Mouse (Mus musculus) neural tube, embryonic 14.5 days (tissue): ENCODE data around the gene March6. TPM values are rescaled to one million over a fixed set of nuclear protein-coding genes. Genes with fewer than 3 reads are reported as not detected.

Experiments used
- ATAC-seq: fragments of 200-750 bp; cut with Nextera tagmentation; 2 replicates; pipeline ENCODE4 v1.8.0; 2017; ENCODE audit warnings: low read depth, mild to moderate bottlenecking, moderate TSS enrichment, moderate library complexity
- H3K27ac ChIP-seq: fragments of 300-500 bp; sonication (generic); 2 replicates; pipeline ENCODE4 v1.5.1; 2014; ENCODE audit warnings: low read depth, mild to moderate bottlenecking, control low read depth, low read length, moderate library complexity, mixed read lengths
- H3K27me3 ChIP-seq: fragments of 300-500 bp; sonication (generic); 2 replicates; pipeline ENCODE4 v1.6.1; 2014; ENCODE audit warnings: low read length; ENCODE audit not compliant: control insufficient read depth, insufficient read depth
- H3K36me3 ChIP-seq: fragments of 300-500 bp; sonication (generic); 2 replicates; pipeline ENCODE4 v1.6.1; 2014; ENCODE audit warnings: low read length, mixed read lengths; ENCODE audit not compliant: control insufficient read depth, insufficient read depth
- H3K4me1 ChIP-seq: fragments of 300-500 bp; sonication (generic); 2 replicates; pipeline ENCODE4 v1.6.1; 2014; ENCODE audit warnings: low read length; ENCODE audit not compliant: control insufficient read depth, insufficient read depth
- H3K4me2 ChIP-seq: fragments of 300-500 bp; sonication (generic); 2 replicates; pipeline ENCODE4 v1.6.1; 2014; ENCODE audit warnings: mild to moderate bottlenecking, low read depth, low read length, control low read depth
- H3K4me3 ChIP-seq: fragments of 300-500 bp; sonication (generic); 2 replicates; pipeline ENCODE4 v1.5.1; 2014; ENCODE audit warnings: low read depth, low read length, control low read depth, mixed read lengths
- H3K9ac ChIP-seq: fragments of 300-500 bp; sonication (generic); replicated peaks from 2 replicates; pipeline ENCODE4 v1.6.1; 2014; ENCODE audit warnings: low read depth, mild to moderate bottlenecking, control low read depth, low read length, mixed read lengths
- H3K9me3 ChIP-seq: fragments of 300-500 bp; sonication (generic); 2 replicates; pipeline ENCODE4 v1.6.1; 2016; ENCODE audit warnings: low read length; ENCODE audit not compliant: control insufficient read depth
- WGBS: fragments of 180-500 bp; shearing (Covaris S2); extraction: QIAGEN DNeasy Blood & Tissue Kit; methylation state at CpG from one replicate; pipeline ENCODE4 v1.1.7; 2014; 5-methylcytosine and 5-hydroxymethylcytosine counted together
- polyA plus RNA-seq: library from polyadenylated mRNA; unstranded; fragments of >200 nt; fragmentation: Nextera tagmentation; extraction: Ambion mirVana; gene quantifications from 2 replicates; pipeline ENCODE4 v1.2.1, GENCODE M21; 2014

Gene March6
- polyA plus RNA-seq, 1 experiment from 2014 or later = 98.4 TPM

- no peaks in the 10 kb centered on the region for H3K36me3 ChIP-seq
- WGBS = 95% methylated on average over 2 of the region's 2 CpGs
- H3K27ac ChIP-seq = no peak overlapping the region
- no peaks in the 10 kb centered on the region for H3K9me3 ChIP-seq
- H3K4me1 ChIP-seq = no peaks in the 10 kb centered on the region
- no peak overlapping the region for H3K4me3 ChIP-seq
- H3K9ac ChIP-seq = no peak overlapping the region
- H3K4me2 ChIP-seq = no peak overlapping the region
- H3K27me3 ChIP-seq = no peaks in the 10 kb centered on the region
- ATAC-seq = no peak
These were observed 94.0 kb downstream of the March6 start for GRCm38 (mm10) chr15:31436811-31437210.

- H3K27me3 ChIP-seq = no peaks in the 10 kb centered on the region
- no peaks in the 10 kb centered on the region for H3K9me3 ChIP-seq
- no peak overlapping the region for H3K4me2 ChIP-seq
- 41% methylated on average over 1 of the region's 1 CpGs for WGBS
- H3K27ac ChIP-seq = no peak overlapping the region
- H3K4me3 ChIP-seq = no peak overlapping the region
- no peak overlapping the region for H3K9ac ChIP-seq
- no peaks in the 10 kb centered on the region for H3K4me1 ChIP-seq
- no peaks in the 10 kb centered on the region for H3K36me3 ChIP-seq
- ATAC-seq = no peak
These were observed 94.8 kb downstream of the March6 start for GRCm38 (mm10) chr15:31436083-31436482.

- H3K4me3 ChIP-seq = no peak overlapping the region
- H3K4me1 ChIP-seq = no peaks in the 10 kb centered on the region
- H3K9me3 ChIP-seq = no peaks in the 10 kb centered on the region
- no peak overlapping the region for H3K9ac ChIP-seq
- H3K27me3 ChIP-seq = no peaks in the 10 kb centered on the region
- no peak overlapping the region for H3K4me2 ChIP-seq
- H3K36me3 ChIP-seq = no peaks in the 10 kb centered on the region
- no peak overlapping the region for H3K27ac ChIP-seq
- ATAC-seq = no peak
- 79% methylated on average over 7 of the region's 7 CpGs for WGBS
These were observed 97.1 kb downstream of the March6 start for GRCm38 (mm10) chr15:31433768-31434167.

GRCm38 (mm10) chr15:31431847-31432246, 99.0 kb downstream of the March6 start:
- ATAC-seq = no peak
- Histone ChIP-seq H3K4me2 (no peak overlapping the region), H3K9me3 (no peaks in the 10 kb centered on the region), H3K27ac (no peak overlapping the region), H3K4me1 (no peaks in the 10 kb centered on the region), H3K4me3 (no peak overlapping the region), H3K36me3 (no peaks in the 10 kb centered on the region), H3K9ac (no peak overlapping the region), H3K27me3 (no peaks in the 10 kb centered on the region)
- whole genome bisulfite sequencing = 88% methylated on average over 8 of the region's 8 CpGs

- Histone ChIP-seq H3K4me1 (0 out of 2 replicates have a peak, but pooled peaks cover 6% of the 10 kb centered on the region), H3K36me3 (no peaks in the 10 kb centered on the region), H3K4me3 (no peak overlapping the region), H3K4me2 (no peak overlapping the region), H3K9me3 (no peaks in the 10 kb centered on the region), H3K27me3 (no peaks in the 10 kb centered on the region), H3K9ac (no peak overlapping the region), H3K27ac (no peak overlapping the region)
- no peak for ATAC-seq
- WGBS = 79% methylated on average over 2 of the region's 2 CpGs
These were observed 100.8 kb downstream of the March6 start for GRCm38 (mm10) chr15:31430014-31430413.

- Histone ChIP-seq H3K4me3 (no peak overlapping the region), H3K4me2 (no peak overlapping the region), H3K9me3 (no peaks in the 10 kb centered on the region), H3K27ac (no peak overlapping the region), H3K4me1 (0 out of 2 replicates have a peak, but pooled peaks cover 6% of the 10 kb centered on the region), H3K9ac (no peak overlapping the region), H3K27me3 (no peaks in the 10 kb centered on the region), H3K36me3 (no peaks in the 10 kb centered on the region)
- 65% methylated on average over 7 of the region's 7 CpGs for WGBS
- ATAC-seq = no peak
These were observed 101.4 kb downstream of the March6 start for GRCm38 (mm10) chr15:31429429-31429828.

GRCm38 (mm10) chr15:31428571-31428970, 102.3 kb downstream of the March6 start:
- no peaks in the 10 kb centered on the region for H3K36me3 ChIP-seq
- no peak overlapping the region for H3K4me3 ChIP-seq
- no peaks in the 10 kb centered on the region for H3K9me3 ChIP-seq
- no peak for ATAC-seq
- H3K9ac ChIP-seq = no peak overlapping the region
- WGBS = 85% methylated on average over 12 of the region's 12 CpGs
- H3K27me3 ChIP-seq = no peaks in the 10 kb centered on the region
- no peak overlapping the region for H3K27ac ChIP-seq
- 0 out of 2 replicates have a peak, but pooled peaks cover 6% of the 10 kb centered on the region for H3K4me1 ChIP-seq
- no peak overlapping the region for H3K4me2 ChIP-seq

- Histone ChIP-seq H3K4me1 (0 out of 2 replicates have a peak, but pooled peaks cover 6% of the 10 kb centered on the region), H3K4me3 (no peak overlapping the region), H3K9me3 (no peaks in the 10 kb centered on the region), H3K27me3 (no peaks in the 10 kb centered on the region), H3K4me2 (no peak overlapping the region), H3K36me3 (no peaks in the 10 kb centered on the region), H3K9ac (no peak overlapping the region), H3K27ac (no peak overlapping the region)
- whole genome bisulfite sequencing = 65% methylated on average over 3 of the region's 3 CpGs
- ATAC-seq = no peak
These were observed 103.5 kb downstream of the March6 start for GRCm38 (mm10) chr15:31427390-31427789.

- peak; percentile 57; the same call in 1 of the 2 replicates for ATAC-seq
- Histone ChIP-seq H3K9me3 (no peaks in the 10 kb centered on the region), H3K4me2 (no peak overlapping the region), H3K4me1 (0 out of 2 replicates have a peak, but pooled peaks cover 6% of the 10 kb centered on the region), H3K9ac (no peak overlapping the region; the same call in 1 of the 2 replicates), H3K27ac (no peak overlapping the region), H3K27me3 (no peaks in the 10 kb centered on the region), H3K36me3 (no peaks in the 10 kb centered on the region), H3K4me3 (no peak overlapping the region)
- WGBS = 34% methylated on average over 8 of the region's 8 CpGs
These were observed 104.7 kb downstream of the March6 start for GRCm38 (mm10) chr15:31426066-31426706.
